Mouse (Mus musculus): Measurements from ENCODE around the gene Gm28038.

GRCm38 (mm10) chr2:30242509-30242908 lies 38.3 kb upstream of the Gm28038 start:
- no peak for TF ChIP-seq CTCF (IDR thresholded peaks at IDR 0.05; ENCODE audit: low read depth, low read length)
- TF ChIP-seq POLR2A (IDR thresholded peaks at IDR 0.05; ENCODE audit: borderline replicate concordance, low read depth, low read length) = no peak
